8 mouse cellular contexts compared by ENCODE assay signal in the genomic region with DNA sequence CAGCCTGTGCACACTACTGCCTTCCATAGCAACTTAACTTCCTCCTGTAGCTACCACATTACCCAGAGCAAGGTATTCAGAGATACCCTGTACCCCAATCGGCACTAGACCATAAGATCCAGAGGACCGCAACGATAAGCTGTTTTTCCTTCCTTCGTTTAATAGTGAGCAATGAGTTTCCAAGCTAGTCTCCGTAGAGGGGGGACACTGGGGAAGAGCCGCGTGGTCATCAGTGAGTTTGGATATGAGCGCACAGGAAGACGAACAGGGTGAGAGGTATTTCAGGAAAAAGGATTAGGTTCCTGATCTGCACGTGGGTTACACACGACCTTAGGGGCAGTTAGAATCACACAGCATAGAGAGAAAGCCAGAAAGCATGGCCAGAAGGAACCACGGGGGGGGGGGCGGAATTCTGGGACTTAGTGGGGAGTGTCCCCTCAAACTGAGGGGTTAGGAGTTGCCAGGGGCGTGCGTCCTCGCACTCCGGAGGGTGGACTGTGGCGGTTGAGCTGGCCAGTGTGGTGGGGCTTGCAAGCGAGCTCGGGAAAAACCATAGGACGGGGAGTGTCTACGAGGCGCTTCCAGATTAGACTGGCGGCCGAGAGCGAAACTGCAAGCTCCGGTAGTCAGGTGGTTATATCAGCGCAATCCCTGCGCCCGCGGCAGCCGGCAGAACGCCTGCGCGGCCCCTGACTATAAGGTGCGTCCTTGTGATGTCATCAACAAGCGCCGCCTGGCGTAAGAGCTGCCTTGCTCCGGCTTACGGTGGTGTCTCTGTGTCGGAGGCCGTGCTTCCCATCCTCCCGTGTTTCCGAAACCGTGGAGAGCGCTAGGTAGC. TPM values are rescaled to one million over a fixed set of nuclear protein-coding genes. Genes with fewer than 3 reads are reported as not detected.
A peak's percentile ranks its signal among the peaks of the same experiment; 100 is the strongest.
DNase-seq lines count a peak whose midpoint lies in the region; ATAC-seq lines count a peak whose summit lies in the region.

No protein-coding gene starts in this region.

- H3K36me3 ChIP-seq in hindbrain, embryonic 16.5 days (ENCODE audit: control insufficient read depth, insufficient read depth, low read length) = peaks cover 15% of the 10 kb centered on the region
- 0 out of 2 replicates have a peak, but pooled peaks cover 5% of the 10 kb centered on the region for H3K36me3 ChIP-seq in macrophage (ENCODE audit: inconsistent target)

- peak overlapping the region; percentile 64 for H3K4me3 ChIP-seq in hindbrain, embryonic 16.5 days (ENCODE audit: low read length)
- H3K4me3 ChIP-seq in macrophage (ENCODE audit: inconsistent target) = peak overlapping the region; percentile 95

- DNase-seq in T-cell, adult 2 months (ENCODE audit: low spot score) = peak; percentile 95
- peak; percentile 96 to 97 for DNase-seq in cerebellum, postnatal 36 days
- peak; percentile 93 to 98 for DNase-seq in frontal cortex, postnatal 36 days (ENCODE audit: low spot score in 2 of 2)
- DNase-seq in left cerebral cortex, adult 18-20 months (ENCODE audit: low spot score in 2 of 2) = peak; percentile 96 to 98
- peak; percentile 96 for DNase-seq in right cerebral cortex, adult 18-20 months
- DNase-seq in urinary bladder, postnatal 10 days (ENCODE audit: low spot score) = peak; percentile 84

- 1% methylated on average over 47 of the region's 47 CpGs for WGBS in hindbrain, embryonic 16.5 days
- WGBS in macrophage (ENCODE audit: missing documents) = under 1% methylated on average over 47 of the region's 47 CpGs

- peak; percentile 93 for ATAC-seq in hindbrain, embryonic 16.5 days

- H3K9ac ChIP-seq in hindbrain, embryonic 16.5 days (ENCODE audit: low read depth, low read length) = peak overlapping the region; percentile 86

- no peaks in the 10 kb centered on the region for H3K9me3 ChIP-seq in hindbrain, embryonic 16.5 days (ENCODE audit: control insufficient read depth, low read length)

- peaks cover 12% of the 10 kb centered on the region for H3K27me3 ChIP-seq in hindbrain, embryonic 16.5 days (replicated peaks; ENCODE audit: control insufficient read depth, insufficient read depth, low read length)

- H3K27ac ChIP-seq in hindbrain, embryonic 16.5 days (ENCODE audit: low read depth, low read length) = peak overlapping the region; percentile 84
- peak overlapping the region; percentile 83 for H3K27ac ChIP-seq in macrophage

- peaks cover 26% of the 10 kb centered on the region for H3K4me1 ChIP-seq in hindbrain, embryonic 16.5 days (ENCODE audit: control insufficient read depth, insufficient read depth, low read depth, low read length)

- H3K4me2 ChIP-seq in hindbrain, embryonic 16.5 days (ENCODE audit: low read length) = peak overlapping the region; percentile 99

- H3K79me2 ChIP-seq in macrophage (ENCODE audit: inconsistent target) = peaks cover 7% of the 10 kb centered on the region; the same call in 1 of the 2 replicates

RNA-seq across cellular contexts. Expression of a gene that starts 6.5 kb away (rescaled TPM):
- 203 and 210 TPM in 2 replicates for polyA plus RNA-seq in hindbrain, embryonic 16.5 days (2015; fragmentation: Nextera tagmentation; extraction: Ambion mirVana)
- 10 to 100 TPM; 39.9 to 41.8 TPM for total RNA-seq in left cerebral cortex, adult 18-20 months (2021)
- 10 to 100 TPM; 23.7 to 85.3 (median 42.9) TPM for total RNA-seq in macrophage (2018; cell fraction: chromatin; rRNA removed)
- 10 to 100 TPM; 54.1 to 99.1 (median 76.3) TPM for total RNA-seq in macrophage (2018; cell fraction: cytosol; rRNA removed)
- 10 to 100 TPM; 29.4 to 60.0 (median 42.6) TPM for total RNA-seq in macrophage (2018; cell fraction: nucleus; rRNA removed)
- polyA plus RNA-seq in macrophage (2018) = 61.5 to 82.8 TPM (median 66.1 TPM) in 3 replicates

RNA-seq across cellular contexts. Expression of a gene that starts 6.7 kb away (rescaled TPM):
- 0.70 and 1.4 TPM in 2 replicates for polyA plus RNA-seq in hindbrain, embryonic 16.5 days (2015; fragmentation: Nextera tagmentation; extraction: Ambion mirVana)
- total RNA-seq in left cerebral cortex, adult 18-20 months (2021) = not detected
- total RNA-seq in macrophage (2018; cell fraction: chromatin; rRNA removed) = not detected
- total RNA-seq in macrophage (2018; cell fraction: cytosol; rRNA removed) = not detected
- not detected for total RNA-seq in macrophage (2018; cell fraction: nucleus; rRNA removed)
- not detected in 3 replicates for polyA plus RNA-seq in macrophage (2018)

RNA-seq across cellular contexts. Expression of a gene that starts 10.4 kb away (rescaled TPM):
- 41.8 and 46.2 TPM in 2 replicates for polyA plus RNA-seq in hindbrain, embryonic 16.5 days (2015; fragmentation: Nextera tagmentation; extraction: Ambion mirVana)
- total RNA-seq in left cerebral cortex, adult 18-20 months (2021) = 10 to 100 TPM; 30.1 to 33.4 TPM
- total RNA-seq in macrophage (2018; cell fraction: chromatin; rRNA removed) = 100 to 1,000 TPM in 1 of 26 experiments, 10 to 100 TPM in 25; 13.0 to 103 (median 64.3) TPM
- 10 to 100 TPM in 18 of 26 experiments, 1 to 10 TPM in 8; 6.2 to 14.3 (median 11.2) TPM for total RNA-seq in macrophage (2018; cell fraction: cytosol; rRNA removed)
- 10 to 100 TPM; 14.2 to 44.8 (median 30.6) TPM for total RNA-seq in macrophage (2018; cell fraction: nucleus; rRNA removed)
- polyA plus RNA-seq in macrophage (2018) = 10.8 to 12.0 TPM (median 11.9 TPM) in 3 replicates

RNA-seq across cellular contexts. Expression of a gene that starts 23.1 kb away (rescaled TPM):
- polyA plus RNA-seq in hindbrain, embryonic 16.5 days (2015; fragmentation: Nextera tagmentation; extraction: Ambion mirVana) = 0.11 TPM in 1 of 2 replicates, not detected in the other
- not detected for total RNA-seq in left cerebral cortex, adult 18-20 months (2021)
- not detected for total RNA-seq in macrophage (2018; cell fraction: chromatin; rRNA removed)
- not detected for total RNA-seq in macrophage (2018; cell fraction: cytosol; rRNA removed)
- not detected for total RNA-seq in macrophage (2018; cell fraction: nucleus; rRNA removed)
- not detected in 3 replicates for polyA plus RNA-seq in macrophage (2018)

RNA-seq across cellular contexts. Expression of a gene that starts 23.2 kb away (rescaled TPM):
- 105 and 116 TPM in 2 replicates for polyA plus RNA-seq in hindbrain, embryonic 16.5 days (2015; fragmentation: Nextera tagmentation; extraction: Ambion mirVana)
- 100 to 1,000 TPM in 1 of 2 experiments, 10 to 100 TPM in 1; 99.4 to 102 TPM for total RNA-seq in left cerebral cortex, adult 18-20 months (2021)
- 10 to 100 TPM; 13.9 to 40.2 (median 28.4) TPM for total RNA-seq in macrophage (2018; cell fraction: chromatin; rRNA removed)
- total RNA-seq in macrophage (2018; cell fraction: cytosol; rRNA removed) = 10 to 100 TPM; 19.2 to 35.5 (median 28.2) TPM
- 10 to 100 TPM; 23.9 to 47.4 (median 37.7) TPM for total RNA-seq in macrophage (2018; cell fraction: nucleus; rRNA removed)
- polyA plus RNA-seq in macrophage (2018) = 13.7 to 28.0 TPM (median 27.2 TPM) in 3 replicates

Comparison
In these comparisons a context has a peak if more than half of its experiments do, and no peak if none do; other contexts are left out.
1. Peak in every context shown above with its lines: DNase-seq, ATAC-seq, H3K4me3 ChIP-seq and H3K27ac ChIP-seq.